17 mouse cellular contexts compared by ENCODE assay signal in the genomic region with DNA sequence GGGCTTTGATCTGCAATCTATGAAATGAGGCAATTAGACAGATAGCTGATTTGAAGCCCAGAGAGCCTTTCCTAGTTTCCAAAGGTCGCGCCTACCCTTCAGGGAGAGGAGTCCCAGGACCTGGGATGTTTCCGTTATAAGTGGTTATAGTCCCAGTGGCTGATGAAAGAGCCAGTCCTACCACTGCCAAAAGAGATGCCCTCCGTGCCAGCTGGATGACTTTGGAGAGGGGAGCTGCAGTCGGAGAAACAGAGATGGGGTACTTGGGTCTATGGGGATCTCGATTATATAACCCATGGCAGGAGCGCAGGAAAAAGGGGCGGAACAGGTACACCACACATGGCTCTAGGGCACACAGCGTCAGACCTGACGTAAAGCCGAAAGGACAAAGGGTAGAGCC. TPM values are rescaled to one million over a fixed set of nuclear protein-coding genes. Genes with fewer than 3 reads are reported as not detected.
A peak's percentile ranks its signal among the peaks of the same experiment; 100 is the strongest.
DNase-seq lines count a peak whose midpoint lies in the region; ATAC-seq and TF ChIP-seq lines count a peak whose summit lies in the region.
"Had no signal": no experiment of that assay in that cellular context is flagged by ENCODE, and none has a peak within 500 bp of the region (broad histone marks: within the 10 kb centered on the region; RNA-seq: fewer than 3 reads in every experiment).

No protein-coding gene starts in this region.

- H3K27me3 ChIP-seq in heart, embryonic 12.5 days (replicated peaks) = no peaks in the 10 kb centered on the region
- no peaks in the 10 kb centered on the region for H3K27me3 ChIP-seq in liver, adult 2 months (ENCODE audit: control insufficient read depth, insufficient read depth, low read length)
- H3K27me3 ChIP-seq in liver, embryonic 11.5 days (replicated peaks; ENCODE audit: control insufficient read depth, insufficient read depth, low read length) = no peaks in the 10 kb centered on the region
- H3K27me3 ChIP-seq in liver, embryonic 16.5 days (ENCODE audit: control insufficient read depth, insufficient read depth, low read depth, low read length) = no peaks in the 10 kb centered on the region
- H3K27me3 ChIP-seq: embryonic facial prominence, embryonic 13.5 days; limb, embryonic 13.5 days; lung, embryonic 15.5 days; Patski had no signal

- TF ChIP-seq POLR2A in liver, adult 2 months (IDR thresholded peaks at IDR 0.05; ENCODE audit: extremely low read depth, insufficient read depth, low read length) = no peak

- H3K9ac ChIP-seq in heart, embryonic 12.5 days = no peak overlapping the region
- H3K9ac ChIP-seq in liver, adult 2 months (ENCODE audit: low read depth, low read length) = peak overlapping the region; percentile 35
- no peak overlapping the region for H3K9ac ChIP-seq in liver, embryonic 11.5 days (ENCODE audit: low read depth, low read length)
- H3K9ac ChIP-seq in liver, embryonic 16.5 days (ENCODE audit: low read depth, low read length) = no peak overlapping the region
- H3K9ac ChIP-seq: embryonic facial prominence, embryonic 13.5 days; limb, embryonic 13.5 days; lung, embryonic 15.5 days had no signal

- H3K4me2 ChIP-seq in heart, embryonic 12.5 days = no peak overlapping the region
- H3K4me2 ChIP-seq in liver, embryonic 11.5 days = no peak overlapping the region
- no peak overlapping the region for H3K4me2 ChIP-seq in liver, embryonic 16.5 days (ENCODE audit: low read depth, low read length)
- H3K4me2 ChIP-seq: embryonic facial prominence, embryonic 13.5 days; limb, embryonic 13.5 days; lung, embryonic 15.5 days had no signal

- peak; percentile 22 for DNase-seq in gastrocnemius, adult 2 months
- no peak for DNase-seq in gastrocnemius, postnatal 10 days
- peak; percentile 40 to 49 for DNase-seq in heart, postnatal 10 days
- peak; percentile 93 for DNase-seq in liver, adult 2 months (ENCODE audit: extremely low read depth, low read depth, low spot score)
- no peak for DNase-seq in liver, embryonic 11.5 days (ENCODE audit: low spot score)
- DNase-seq in cerebellum, postnatal 4 days (ENCODE audit: low spot score in 2 of 2) = no peak
- DNase-seq: cerebellum, adult 9-11 months; lung, postnatal 4 days; thymus, postnatal 14 days had no signal

- ATAC-seq in heart, embryonic 12.5 days (ENCODE audit: insufficient number of reproducible peaks, low FRiP score) = no peak
- no peak for ATAC-seq in liver, embryonic 11.5 days (replicated peaks; ENCODE audit: low FRiP score)
- no peak for ATAC-seq in liver, embryonic 16.5 days (ENCODE audit: low read depth)
- ATAC-seq: CD4-positive, CD25-positive, alpha-beta regulatory T cell, adult 4 months; forebrain, embryonic 16.5 days; Patski had no signal

- 70% methylated on average over 11 of the region's 11 CpGs for WGBS in heart, embryonic 12.5 days
- 28% methylated on average over 11 of the region's 11 CpGs for WGBS in liver, adult 2 months
- 73% methylated on average over 11 of the region's 11 CpGs for WGBS in liver, embryonic 11.5 days
- 68% methylated on average over 11 of the region's 11 CpGs for WGBS in liver, embryonic 16.5 days (ENCODE audit: insufficient replicate concordance)

- H3K4me1 ChIP-seq in heart, embryonic 12.5 days (replicated peaks) = peaks cover 34% of the 10 kb centered on the region
- H3K4me1 ChIP-seq in liver, adult 2 months (ENCODE audit: control insufficient read depth, insufficient read depth, low read length) = peaks cover 83% of the 10 kb centered on the region
- peaks cover 16% of the 10 kb centered on the region for H3K4me1 ChIP-seq in liver, embryonic 11.5 days (replicated peaks; ENCODE audit: control insufficient read depth, insufficient read depth, low read length)
- peaks cover 22% of the 10 kb centered on the region for H3K4me1 ChIP-seq in liver, embryonic 16.5 days (ENCODE audit: control insufficient read depth, low read depth, low read length)

- H3K36me3 ChIP-seq in heart, embryonic 12.5 days = no peaks in the 10 kb centered on the region
- peaks cover 43% of the 10 kb centered on the region for H3K36me3 ChIP-seq in liver, adult 2 months (ENCODE audit: control insufficient read depth, insufficient read depth, low read length)
- no peaks in the 10 kb centered on the region; the same call in 1 of the 2 replicates for H3K36me3 ChIP-seq in liver, embryonic 11.5 days (ENCODE audit: control insufficient read depth, insufficient read depth, low read length)
- no peaks in the 10 kb centered on the region; the same call in 1 of the 2 replicates for H3K36me3 ChIP-seq in liver, embryonic 16.5 days (ENCODE audit: control insufficient read depth, insufficient read depth)
- H3K36me3 ChIP-seq: limb, embryonic 13.5 days; lung, embryonic 15.5 days had no signal

- peak overlapping the region; percentile 66 for H3K27ac ChIP-seq in gastrocnemius, adult 2 months
- H3K27ac ChIP-seq in heart, embryonic 12.5 days (ENCODE audit: poor library complexity, severe bottlenecking) = no peak overlapping the region
- peak overlapping the region; percentile 96 for H3K27ac ChIP-seq in liver, adult 2 months (replicated peaks; ENCODE audit: insufficient read depth, low read depth, low read length)
- H3K27ac ChIP-seq in liver, embryonic 11.5 days (ENCODE audit: low read depth, low read length) = no peak overlapping the region
- H3K27ac ChIP-seq in liver, embryonic 16.5 days (ENCODE audit: low read length) = peak overlapping the region; percentile 42
- H3K27ac ChIP-seq: embryonic facial prominence, embryonic 13.5 days; limb, embryonic 13.5 days; lung, embryonic 15.5 days had no signal

- H3K9me3 ChIP-seq in heart, embryonic 12.5 days (replicated peaks) = no peaks in the 10 kb centered on the region
- H3K9me3 ChIP-seq in liver, embryonic 11.5 days (ENCODE audit: control insufficient read depth, low read length) = no peaks in the 10 kb centered on the region
- no peaks in the 10 kb centered on the region for H3K9me3 ChIP-seq in liver, embryonic 16.5 days (replicated peaks; ENCODE audit: control insufficient read depth, low read length)
- H3K9me3 ChIP-seq: embryonic facial prominence, embryonic 13.5 days; limb, embryonic 13.5 days; lung, embryonic 15.5 days had no signal

- H3K4me3 ChIP-seq in gastrocnemius, adult 2 months = no peak overlapping the region
- no peak overlapping the region for H3K4me3 ChIP-seq in heart, embryonic 12.5 days
- H3K4me3 ChIP-seq in liver, adult 2 months (ENCODE audit: insufficient read depth, low read depth, low read length) = no peak overlapping the region
- H3K4me3 ChIP-seq in liver, embryonic 11.5 days (ENCODE audit: low read depth, low read length) = no peak overlapping the region
- no peak overlapping the region for H3K4me3 ChIP-seq in liver, embryonic 16.5 days (ENCODE audit: low read depth, low read length)
- H3K4me3 ChIP-seq: embryonic facial prominence, embryonic 13.5 days; limb, embryonic 13.5 days; lung, embryonic 15.5 days had no signal

- no peak for TF ChIP-seq CTCF in gastrocnemius, adult 2 months (IDR thresholded peaks at IDR 0.05)
- TF ChIP-seq CTCF in liver, adult 2 months (IDR thresholded peaks at IDR 0.05; ENCODE audit: low read depth, low read length) = no peak

- no peaks in the 10 kb centered on the region for H3K79me2 ChIP-seq in liver, adult 2 months (ENCODE audit: control insufficient read depth, insufficient read depth, low read length)

- intact Hi-C loops in gastrocnemius, adult 2 months (cut with DNase I) = no loop called here
- intact Hi-C loops in heart, postnatal 10 days (cut with DNase I) = loop anchor here (5.0 kb wide), 2 partner anchors 40 to 55 kb away; no protein-coding TSS in a partner anchor

RNA-seq across cellular contexts. Expression of a gene that starts 20.6 kb away (rescaled TPM):
- total RNA-seq in gastrocnemius, adult 2 months (2021) = 10 to 100 TPM; 32.9 to 69.4 TPM
- total RNA-seq in gastrocnemius, postnatal 10 days (2021) = 10 to 100 TPM; 11.4 to 15.6 TPM
- 100 to 1,000 TPM; 154 to 202 TPM for total RNA-seq in heart, postnatal 10 days (2021)
- 10.0 and 10.3 TPM in 2 replicates for polyA plus RNA-seq in heart, embryonic 12.5 days (2016; fragmentation: Nextera tagmentation; extraction: Ambion mirVana)
- total RNA-seq in liver, adult 2 months (2014; rRNA removed) = 464 and 499 TPM in 2 replicates
- 610 and 703 TPM in 2 replicates for polyA plus RNA-seq in liver, adult 2 months (2012; rRNA removed)
- polyA plus RNA-seq in liver, embryonic 11.5 days (2014; fragmentation: Nextera tagmentation; extraction: Ambion mirVana) = 59.9 and 60.1 TPM in 2 replicates
- polyA plus RNA-seq in liver, embryonic 16.5 days (2015; fragmentation: Nextera tagmentation; extraction: Ambion mirVana) = 168 and 194 TPM in 2 replicates

RNA-seq across cellular contexts. Expression of a gene that starts 21.0 kb away (rescaled TPM):
- 1 to 10 TPM; 8.6 to 9.2 TPM for total RNA-seq in gastrocnemius, adult 2 months (2021)
- total RNA-seq in gastrocnemius, postnatal 10 days (2021) = 10 to 100 TPM; 18.4 to 25.0 TPM
- total RNA-seq in heart, postnatal 10 days (2021) = 10 to 100 TPM; 34.6 to 35.0 TPM
- 18.8 and 19.6 TPM in 2 replicates for polyA plus RNA-seq in heart, embryonic 12.5 days (2016; fragmentation: Nextera tagmentation; extraction: Ambion mirVana)
- 18.3 and 19.9 TPM in 2 replicates for total RNA-seq in liver, adult 2 months (2014; rRNA removed)
- 11.4 and 12.2 TPM in 2 replicates for polyA plus RNA-seq in liver, adult 2 months (2012; rRNA removed)
- 14.5 and 16.2 TPM in 2 replicates for polyA plus RNA-seq in liver, embryonic 11.5 days (2014; fragmentation: Nextera tagmentation; extraction: Ambion mirVana)
- 7.6 and 8.2 TPM in 2 replicates for polyA plus RNA-seq in liver, embryonic 16.5 days (2015; fragmentation: Nextera tagmentation; extraction: Ambion mirVana)

Comparison
In these comparisons a context has a peak if more than half of its experiments do, and no peak if none do; other contexts are left out.
1. DNase-seq: peak in gastrocnemius, adult 2 months (single experiment), heart, postnatal 10 days (2 of 2) and liver, adult 2 months (single experiment); none in gastrocnemius, postnatal 10 days (single experiment), liver, embryonic 11.5 days (single experiment) and cerebellum, postnatal 4 days (0 of 2).
2. H3K27ac ChIP-seq: peak in gastrocnemius, adult 2 months (single experiment), liver, adult 2 months (single experiment) and liver, embryonic 16.5 days (single experiment); none in heart, embryonic 12.5 days (single experiment) and liver, embryonic 11.5 days (single experiment).